In the genomic region with DNA sequence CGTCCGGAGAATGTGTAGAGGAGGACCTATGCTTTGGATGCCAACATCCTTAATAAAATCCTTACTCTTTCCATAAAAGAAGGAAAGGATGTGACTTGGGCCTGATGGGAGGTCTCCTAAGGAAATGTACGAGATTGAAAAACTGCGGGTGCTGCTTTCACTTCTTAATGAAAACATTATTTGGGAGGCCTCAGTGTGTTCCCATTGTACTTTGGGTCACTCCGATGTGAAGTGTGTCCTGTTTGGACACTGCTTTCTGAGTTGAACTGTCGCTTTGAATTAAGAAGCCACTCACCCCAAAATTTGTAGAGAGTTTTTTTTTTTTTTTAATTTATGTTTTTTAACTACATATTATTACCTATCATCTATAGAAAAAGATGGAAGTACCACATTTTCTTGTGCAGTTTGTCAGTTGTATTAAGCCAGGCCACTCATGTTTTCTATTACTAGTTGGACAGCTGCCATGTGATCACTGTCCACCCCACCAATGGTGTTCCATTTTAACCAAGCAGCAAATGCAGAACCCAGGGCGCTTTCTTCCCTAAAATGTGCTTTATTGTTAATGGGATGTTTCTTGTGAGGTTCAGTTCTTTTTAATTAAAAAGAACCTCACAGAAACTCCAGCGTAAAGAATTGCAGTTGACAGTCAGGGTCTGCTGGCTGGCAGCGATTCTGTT, we compare ENCODE assay signal across 8 mouse cellular contexts. TPM values are rescaled to one million over a fixed set of nuclear protein-coding genes. Genes with fewer than 3 reads are reported as not detected.
DNase-seq lines count a peak whose midpoint lies in the region; ATAC-seq and TF ChIP-seq lines count a peak whose summit lies in the region.

No protein-coding gene starts in this region.

- H3K4me2 ChIP-seq in forebrain, embryonic 16.5 days (ENCODE audit: low read length): peak overlapping the region; percentile 57
- peak overlapping the region; percentile 69 for H3K4me2 ChIP-seq in liver, embryonic 11.5 days
- peak overlapping the region; percentile 50 for H3K4me2 ChIP-seq in stomach, embryonic 14.5 days (replicated peaks; ENCODE audit: low read depth, low read length)

- H3K27ac ChIP-seq in gastrocnemius, adult 2 months: peak overlapping the region; percentile 93
- no peak overlapping the region for H3K27ac ChIP-seq in MEL (ENCODE audit: control insufficient read depth, low read depth, low read length)
- no peak overlapping the region for H3K27ac ChIP-seq in forebrain, embryonic 16.5 days (ENCODE audit: low read length)
- no peak overlapping the region for H3K27ac ChIP-seq in liver, embryonic 11.5 days (ENCODE audit: low read depth, low read length)
- H3K27ac ChIP-seq in stomach, embryonic 14.5 days (ENCODE audit: low read length): no peak overlapping the region; the same call in 1 of the 2 replicates

- no peak for TF ChIP-seq RAD21 in MEL (IDR thresholded peaks at IDR 0.05; ENCODE audit: low read depth, low read length)

- TF ChIP-seq POLR2A in MEL (IDR thresholded peaks at IDR 0.05; ENCODE audit: control insufficient read depth in 1 of 2, insufficient read depth in 1 of 2, low read depth in 1 of 2, low read length in 2 of 2, poor library complexity in 1 of 2): no peak

- TF ChIP-seq EP300 in MEL (IDR thresholded peaks at IDR 0.05; ENCODE audit: low read depth in 1 of 2, low read length in 2 of 2): no peak

- no peak overlapping the region for H3K9ac ChIP-seq in MEL (ENCODE audit: control insufficient read depth, low read depth, low read length, poor library complexity, severe bottlenecking)
- H3K9ac ChIP-seq in forebrain, embryonic 16.5 days (replicated peaks; ENCODE audit: low read depth, low read length): peak overlapping the region; percentile 71
- peak overlapping the region; percentile 49 for H3K9ac ChIP-seq in liver, embryonic 11.5 days (ENCODE audit: low read depth, low read length)
- peak overlapping the region; percentile 34; the same call in 1 of the 2 replicates for H3K9ac ChIP-seq in stomach, embryonic 14.5 days (replicated peaks; ENCODE audit: low read depth, low read length)

- intact Hi-C loops in gastrocnemius, adult 2 months (cut with DNase I): no loop called here

- no peaks in the 10 kb centered on the region for H3K4me1 ChIP-seq in MEL (ENCODE audit: control insufficient read depth in 1 of 2, insufficient read depth in 2 of 2, low read length in 2 of 2)
- H3K4me1 ChIP-seq in forebrain, embryonic 16.5 days (replicated peaks; ENCODE audit: control insufficient read depth, insufficient read depth, low read length): peaks cover 6% of the 10 kb centered on the region; the same call in 1 of the 2 replicates
- no peaks in the 10 kb centered on the region for H3K4me1 ChIP-seq in liver, embryonic 11.5 days (replicated peaks; ENCODE audit: control insufficient read depth, insufficient read depth, low read length)
- no peaks in the 10 kb centered on the region for H3K4me1 ChIP-seq in stomach, embryonic 14.5 days (ENCODE audit: control insufficient read depth, insufficient read depth, low read length)

- no peaks in the 10 kb centered on the region; a peak in 1 of 4 replicates for H3K36me3 ChIP-seq in MEL (ENCODE audit: control insufficient read depth in 1 of 2, insufficient read depth in 2 of 2, low read length in 2 of 2)
- H3K36me3 ChIP-seq in forebrain, embryonic 16.5 days (ENCODE audit: control insufficient read depth, insufficient read depth): no peaks in the 10 kb centered on the region
- H3K36me3 ChIP-seq in liver, embryonic 11.5 days (ENCODE audit: control insufficient read depth, insufficient read depth, low read length): no peaks in the 10 kb centered on the region
- no peaks in the 10 kb centered on the region for H3K36me3 ChIP-seq in stomach, embryonic 14.5 days (ENCODE audit: control insufficient read depth, insufficient read depth, low read length)

- no peak for DNase-seq in gastrocnemius, adult 2 months
- DNase-seq in gastrocnemius, adult 8-10 months (ENCODE audit: low spot score in 2 of 2): no peak
- DNase-seq in MEL (ENCODE audit: low read depth, low spot score): no peak
- no peak for DNase-seq in liver, embryonic 11.5 days (ENCODE audit: low spot score)
- DNase-seq in gastrocnemius, adult 18-20 months (ENCODE audit: low spot score): no peak
- no peak for DNase-seq in urinary bladder, postnatal 14 days (ENCODE audit: low spot score)

- no peak for ATAC-seq in forebrain, embryonic 16.5 days
- ATAC-seq in liver, embryonic 11.5 days (replicated peaks; ENCODE audit: low FRiP score): no peak
- no peak for ATAC-seq in stomach, embryonic 14.5 days (ENCODE audit: insufficient number of reproducible peaks, insufficient read depth, low FRiP score, low read depth)

- H3K27me3 ChIP-seq in MEL (ENCODE audit: control insufficient read depth in 1 of 2, insufficient read depth in 2 of 2, low read length in 2 of 2): no peaks in the 10 kb centered on the region; a peak in 1 of 4 replicates
- no peaks in the 10 kb centered on the region for H3K27me3 ChIP-seq in forebrain, embryonic 16.5 days (replicated peaks; ENCODE audit: control insufficient read depth, insufficient read depth, low read length)
- no peaks in the 10 kb centered on the region for H3K27me3 ChIP-seq in liver, embryonic 11.5 days (replicated peaks; ENCODE audit: control insufficient read depth, insufficient read depth, low read length)
- H3K27me3 ChIP-seq in stomach, embryonic 14.5 days (ENCODE audit: control insufficient read depth, insufficient read depth, low read length): no peaks in the 10 kb centered on the region

- H3K9me3 ChIP-seq in MEL (replicated peaks; ENCODE audit: insufficient read depth, low read length): no peaks in the 10 kb centered on the region
- H3K9me3 ChIP-seq in forebrain, embryonic 16.5 days (ENCODE audit: control insufficient read depth, low read length): no peaks in the 10 kb centered on the region
- no peaks in the 10 kb centered on the region for H3K9me3 ChIP-seq in liver, embryonic 11.5 days (ENCODE audit: control insufficient read depth, low read length)
- no peaks in the 10 kb centered on the region for H3K9me3 ChIP-seq in stomach, embryonic 14.5 days (ENCODE audit: control insufficient read depth, low read depth, low read length)

- WGBS in forebrain, embryonic 16.5 days: 9% methylated on average over 9 of the region's 9 CpGs
- 33% methylated on average over 9 of the region's 9 CpGs for WGBS in liver, embryonic 11.5 days
- 31% methylated on average over 9 of the region's 9 CpGs for WGBS in stomach, embryonic 14.5 days

- peak overlapping the region; percentile 90 for H3K4me3 ChIP-seq in gastrocnemius, adult 2 months
- peak overlapping the region; percentile 48 to 79 for H3K4me3 ChIP-seq in MEL (ENCODE audit: control insufficient read depth in 1 of 2, insufficient read depth in 1 of 2, low read depth in 2 of 2, low read length in 2 of 2)
- H3K4me3 ChIP-seq in forebrain, embryonic 16.5 days (replicated peaks; ENCODE audit: low read length): peak overlapping the region; percentile 55
- peak overlapping the region; percentile 70 for H3K4me3 ChIP-seq in liver, embryonic 11.5 days (ENCODE audit: low read depth, low read length)
- H3K4me3 ChIP-seq in stomach, embryonic 14.5 days (ENCODE audit: low read depth, low read length): peak overlapping the region; percentile 48

- H3K79me2 ChIP-seq in MEL (ENCODE audit: control insufficient read depth, insufficient read depth, low read length, poor library complexity): no peaks in the 10 kb centered on the region

- TF ChIP-seq CTCF in gastrocnemius, adult 2 months (IDR thresholded peaks at IDR 0.05): no peak
- no peak for TF ChIP-seq CTCF in MEL (IDR thresholded peaks at IDR 0.05 in 2 of 3, conservative IDR thresholded peaks at IDR 0.05 in 1 of 3; ENCODE audit: control insufficient read depth in 1 of 3, insufficient read depth in 1 of 3, low read depth in 2 of 3, low read length in 3 of 3, poor library complexity in 1 of 3, severe bottlenecking in 1 of 3)

TF ChIP-seq in MEL, 35 proteins besides CTCF, POLR2A, EP300 and RAD21:
- TF ChIP-seq TAL1 (IDR thresholded peaks at IDR 0.05; ENCODE audit: low read length) (no peak), ZC3H11A (IDR thresholded peaks at IDR 0.05; ENCODE audit: low read depth, low read length) (no peak), UBTF (IDR thresholded peaks at IDR 0.05; ENCODE audit: borderline replicate concordance, insufficient read depth, low read depth, low read length) (no peak), E2F4 (IDR thresholded peaks at IDR 0.05; ENCODE audit: borderline replicate concordance, low read depth, low read length) (no peak), CHD1 (IDR thresholded peaks at IDR 0.05; ENCODE audit: low read depth, low read length) (no peak), MXI1 (IDR thresholded peaks at IDR 0.05; ENCODE audit: low read depth, low read length) (no peak), NELFE (IDR thresholded peaks at IDR 0.05; ENCODE audit: low read depth, low read length) (no peak), USF2 (IDR thresholded peaks at IDR 0.05; ENCODE audit: borderline replicate concordance in 1 of 2, insufficient read depth in 1 of 2, low read depth in 1 of 2, low read length in 2 of 2) (no peak), HCFC1 (IDR thresholded peaks at IDR 0.05; ENCODE audit: low read depth, low read length) (no peak)

RNA-seq across cellular contexts. Expression of a gene that starts 29.2 kb away (rescaled TPM):
- total RNA-seq in gastrocnemius, adult 2 months (2021): 1 to 10 TPM; 2.1 to 2.3 TPM
- 1 to 10 TPM; 1.7 to 2.2 (median 2.0) TPM for total RNA-seq in gastrocnemius, adult 8-10 months (2022)
- 10.3 and 12.0 TPM in 2 replicates for total RNA-seq in MEL (2012; rRNA removed)
- polyA plus RNA-seq in MEL (2012; ENCODE audit: insufficient read depth in 1 of 2, insufficient read length in 2 of 2, low read depth in 1 of 2, low replicate concordance in 2 of 2, missing spikeins in 1 of 2): 10 to 100 TPM in 1 of 2 experiments, not detected in 1; 16.7 TPM
- 1.3 and 2.0 TPM in 2 replicates for polyA plus RNA-seq in forebrain, embryonic 16.5 days (2015; fragmentation: Nextera tagmentation; extraction: Ambion mirVana)
- 0.68 and 0.84 TPM in 2 replicates for polyA plus RNA-seq in liver, embryonic 11.5 days (2014; fragmentation: Nextera tagmentation; extraction: Ambion mirVana)
- 2.5 TPM in 2 replicates for polyA plus RNA-seq in stomach, embryonic 14.5 days (2014; fragmentation: Nextera tagmentation; extraction: Ambion mirVana)
- 1 to 10 TPM; 1.8 to 2.3 TPM for total RNA-seq in gastrocnemius, adult 18-20 months (2021)

RNA-seq across cellular contexts. Expression of a gene that starts 42.3 kb away (rescaled TPM):
- under 1 TPM; 0.67 to 0.99 TPM for total RNA-seq in gastrocnemius, adult 2 months (2021)
- 1 to 10 TPM in 1 of 4 experiments, under 1 TPM in 3; 0.46 to 2.4 (median 0.65) TPM for total RNA-seq in gastrocnemius, adult 8-10 months (2022)
- 0.39 and 0.72 TPM in 2 replicates for total RNA-seq in MEL (2012; rRNA removed)
- 1 to 10 TPM in 1 of 2 experiments, not detected in 1; 1.4 TPM for polyA plus RNA-seq in MEL (2012; ENCODE audit: insufficient read depth in 1 of 2, insufficient read length in 2 of 2, low read depth in 1 of 2, low replicate concordance in 2 of 2, missing spikeins in 1 of 2)
- polyA plus RNA-seq in forebrain, embryonic 16.5 days (2015; fragmentation: Nextera tagmentation; extraction: Ambion mirVana): 8.0 and 10.5 TPM in 2 replicates
- polyA plus RNA-seq in liver, embryonic 11.5 days (2014; fragmentation: Nextera tagmentation; extraction: Ambion mirVana): 0.29 and 0.48 TPM in 2 replicates
- 1.4 and 1.9 TPM in 2 replicates for polyA plus RNA-seq in stomach, embryonic 14.5 days (2014; fragmentation: Nextera tagmentation; extraction: Ambion mirVana)
- total RNA-seq in gastrocnemius, adult 18-20 months (2021): under 1 TPM; 0.24 to 0.89 TPM
